Mouse (Mus musculus) liver, embryonic 15.5 days (tissue): Measurements from ENCODE around the gene Ash1l. TPM values are rescaled to one million over a fixed set of nuclear protein-coding genes. Genes with fewer than 3 reads are reported as not detected.
"Not testable (repeated sequence)": the region's sequence is repeated elsewhere in the genome, so short reads cannot be mapped to it uniquely, and the experiment has no call there.

Source experiments
- ATAC-seq: fragments of 200-750 bp; cut with Nextera tagmentation; 2 replicates; pipeline ENCODE4 v1.8.0; 2017; ENCODE audit warnings: moderate number of reproducible peaks, mild to moderate bottlenecking, moderate library complexity; ENCODE audit not compliant: insufficient read depth
- H3K27ac ChIP-seq: fragments of 300-500 bp; sonication (generic); replicated peaks from 2 replicates; pipeline ENCODE4 v1.5.1; 2015; ENCODE audit warnings: mild to moderate bottlenecking, inconsistent platforms
- H3K27me3 ChIP-seq: fragments of 300-500 bp; sonication (generic); 2 replicates; pipeline ENCODE4 v1.6.1; 2015; ENCODE audit warnings: mild to moderate bottlenecking, inconsistent platforms
- H3K36me3 ChIP-seq: fragments of 300-500 bp; sonication (generic); replicated peaks from 2 replicates; pipeline ENCODE4 v1.6.1; 2015; ENCODE audit warnings: moderate library complexity, mild to moderate bottlenecking, inconsistent platforms
- H3K4me1 ChIP-seq: fragments of 300-500 bp; sonication (generic); replicated peaks from 2 replicates; pipeline ENCODE4 v1.6.1; 2015; ENCODE audit warnings: inconsistent platforms
- H3K4me2 ChIP-seq: fragments of 300-500 bp; sonication (generic); 2 replicates; pipeline ENCODE4 v1.6.1; 2015; ENCODE audit warnings: moderate library complexity, mild to moderate bottlenecking, inconsistent platforms
- H3K4me3 ChIP-seq: fragments of 300-500 bp; sonication (generic); replicated peaks from 2 replicates; pipeline ENCODE4 v1.5.1; 2015; ENCODE audit warnings: mild to moderate bottlenecking, inconsistent platforms
- H3K9ac ChIP-seq: fragments of 300-500 bp; sonication (generic); 2 replicates; pipeline ENCODE4 v1.6.1; 2015; ENCODE audit warnings: moderate library complexity, mild to moderate bottlenecking, inconsistent platforms
- H3K9me3 ChIP-seq: fragments of 300-500 bp; sonication (generic); replicated peaks from 2 replicates; pipeline ENCODE4 v1.6.1; 2016; ENCODE audit warnings: inconsistent platforms
- WGBS: fragments of 180-500 bp; shearing (Covaris S2); methylation state at CpG from one replicate; pipeline ENCODE4 v1.1.7; 2015; ENCODE audit warnings: mixed read lengths; ENCODE audit not compliant: insufficient replicate concordance; 5-methylcytosine and 5-hydroxymethylcytosine counted together
- polyA plus RNA-seq: library from polyadenylated mRNA; unstranded; fragments of >200 nt; fragmentation: Nextera tagmentation; extraction: Ambion mirVana; gene quantifications from 2 replicates; pipeline ENCODE4 v1.2.1, GENCODE M21; 2015

The Ash1l gene
- polyA plus RNA-seq, 1 experiment from 2014 or later, result 4.8 TPM

GRCm38 (mm10) chr3:89077383-89077782 is 127.0 kb downstream of the Ash1l start:
- peaks cover 78% of the 10 kb centered on the region for H3K36me3 ChIP-seq
- H3K9me3 ChIP-seq, result no peaks in the 10 kb centered on the region
- H3K4me2 ChIP-seq, result no peak overlapping the region
- no peaks in the 10 kb centered on the region for H3K4me1 ChIP-seq
- WGBS, result 82% methylated on average over 9 of the region's 9 CpGs
- no peak overlapping the region for H3K27ac ChIP-seq
- no peak for ATAC-seq
- no peaks in the 10 kb centered on the region for H3K27me3 ChIP-seq
- no peak overlapping the region for H3K4me3 ChIP-seq
- H3K9ac ChIP-seq, result no peak overlapping the region

GRCm38 (mm10) chr3:89082287-89082686 is 131.9 kb downstream of the Ash1l start:
- not testable (repeated sequence) for H3K9me3 ChIP-seq, H3K4me2 ChIP-seq, H3K27me3 ChIP-seq, H3K9ac ChIP-seq, ATAC-seq, H3K4me1 ChIP-seq, H3K4me3 ChIP-seq, H3K27ac ChIP-seq
- H3K36me3 ChIP-seq, result peaks cover 32% of the 10 kb centered on the region

GRCm38 (mm10) chr3:89084133-89084532 is 133.7 kb downstream of the Ash1l start:
- 59% methylated on average over 2 of the region's 2 CpGs for WGBS
- no peak overlapping the region for H3K4me3 ChIP-seq
- no peak overlapping the region for H3K27ac ChIP-seq
- H3K27me3 ChIP-seq, result peaks cover 14% of the 10 kb centered on the region
- H3K4me2 ChIP-seq, result no peak overlapping the region
- peaks cover 20% of the 10 kb centered on the region for H3K4me1 ChIP-seq
- peaks cover 16% of the 10 kb centered on the region for H3K36me3 ChIP-seq
- no peak overlapping the region for H3K9ac ChIP-seq
- H3K9me3 ChIP-seq, result no peaks in the 10 kb centered on the region
- ATAC-seq, result no peak

- Histone ChIP-seq H3K27ac (no peak overlapping the region), H3K27me3 (peaks cover 14% of the 10 kb centered on the region), H3K9me3 (no peaks in the 10 kb centered on the region), H3K4me2 (no peak overlapping the region), H3K9ac (no peak overlapping the region), H3K36me3 (peaks cover 10% of the 10 kb centered on the region), H3K4me1 (peaks cover 25% of the 10 kb centered on the region), H3K4me3 (no peak overlapping the region)
- no peak for ATAC-seq
- WGBS, result 66% methylated on average over 12 of the region's 12 CpGs
Measured at GRCm38 (mm10) chr3:89084654-89085190, 134.3 kb downstream of the Ash1l start.

- Histone ChIP-seq H3K4me1 (peaks cover 52% of the 10 kb centered on the region), H3K36me3 (no peaks in the 10 kb centered on the region), H3K4me3 (peak overlapping the region; percentile 21; the same call in 1 of the 2 replicates), H3K9ac (no peak overlapping the region), H3K9me3 (no peaks in the 10 kb centered on the region), H3K27me3 (peaks cover 37% of the 10 kb centered on the region), H3K4me2 (peak overlapping the region; percentile 60), H3K27ac (no peak overlapping the region)
- ATAC-seq, result no peak
- WGBS, result 15% methylated on average over 21 of the region's 21 CpGs
Measured at GRCm38 (mm10) chr3:89087338-89088110, 137.1 kb downstream of the Ash1l start.

- WGBS, result 39% methylated on average over 14 of the region's 14 CpGs
- peak overlapping the region; percentile 100 for H3K4me2 ChIP-seq
- ATAC-seq, result no peak
- H3K9ac ChIP-seq, result peak overlapping the region; percentile 72; the same call in 1 of the 2 replicates
- H3K4me3 ChIP-seq, result peak overlapping the region; percentile 68
- H3K27ac ChIP-seq, result no peak overlapping the region
- H3K36me3 ChIP-seq, result 0 out of 2 replicates have a peak, but pooled peaks cover 3% of the 10 kb centered on the region
- H3K27me3 ChIP-seq, result peaks cover 47% of the 10 kb centered on the region
- peaks cover 65% of the 10 kb centered on the region for H3K4me1 ChIP-seq
- H3K9me3 ChIP-seq, result no peaks in the 10 kb centered on the region
Measured at GRCm38 (mm10) chr3:89088974-89089373, 138.6 kb downstream of the Ash1l start.

GRCm38 (mm10) chr3:89089882-89090591 is 139.6 kb downstream of the Ash1l start:
- Histone ChIP-seq H3K9me3 (no peaks in the 10 kb centered on the region), H3K4me2 (peak overlapping the region; percentile 100), H3K27me3 (peaks cover 47% of the 10 kb centered on the region), H3K27ac (peak overlapping the region; percentile 74), H3K36me3 (peaks cover 12% of the 10 kb centered on the region), H3K9ac (peak overlapping the region; percentile 72), H3K4me1 (peaks cover 66% of the 10 kb centered on the region), H3K4me3 (peak overlapping the region; percentile 68)
- peak; percentile 86 for ATAC-seq
- under 1% methylated on average over 40 of the region's 40 CpGs for WGBS

GRCm38 (mm10) chr3:89090694-89091655 is 140.6 kb downstream of the Ash1l start:
- Histone ChIP-seq H3K27ac (peak overlapping the region; percentile 74), H3K9me3 (no peaks in the 10 kb centered on the region), H3K4me1 (peaks cover 66% of the 10 kb centered on the region), H3K4me2 (peak overlapping the region; percentile 100), H3K36me3 (peaks cover 22% of the 10 kb centered on the region), H3K27me3 (peaks cover 47% of the 10 kb centered on the region), H3K4me3 (peak overlapping the region; percentile 68), H3K9ac (peak overlapping the region; percentile 72)
- ATAC-seq, result peak; percentile 48
- WGBS, result 1% methylated on average over 72 of the region's 74 CpGs

GRCm38 (mm10) chr3:89091811-89092508 is 141.5 kb downstream of the Ash1l start:
- Histone ChIP-seq H3K4me3 (peak overlapping the region; percentile 68), H3K4me1 (peaks cover 66% of the 10 kb centered on the region), H3K27me3 (peaks cover 47% of the 10 kb centered on the region), H3K9ac (no peak overlapping the region; the same call in 1 of the 2 replicates), H3K36me3 (peaks cover 32% of the 10 kb centered on the region), H3K27ac (no peak overlapping the region), H3K9me3 (no peaks in the 10 kb centered on the region), H3K4me2 (peak overlapping the region; percentile 100)
- WGBS, result 15% methylated on average over 20 of the region's 20 CpGs
- no peak for ATAC-seq

GRCm38 (mm10) chr3:89092509-89093090 is 142.2 kb downstream of the Ash1l start:
- Histone ChIP-seq H3K9me3 (no peaks in the 10 kb centered on the region), H3K27me3 (peaks cover 47% of the 10 kb centered on the region), H3K4me1 (peaks cover 62% of the 10 kb centered on the region), H3K27ac (no peak overlapping the region), H3K4me3 (peak overlapping the region; percentile 68), H3K36me3 (peaks cover 38% of the 10 kb centered on the region), H3K9ac (no peak overlapping the region), H3K4me2 (peak overlapping the region; percentile 100)
- WGBS, result 19% methylated on average over 11 of the region's 11 CpGs
- no peak for ATAC-seq
